Mouse (Mus musculus): ENCODE measurements at regions not wholly inside any gene's neighbourhood (a gene's known extent, or its start where the extent isn't known, plus 50 kb on each side); places are given as distances from the start of the nearest gene placed in this dataset.

- Histone ChIP-seq H3K4me1 (ENCODE audit: control insufficient read depth in 1 of 2, insufficient read depth in 2 of 2) (peaks cover 0 to 10% of the 10 kb centered on the region in 2 experiments; a peak in 1 of 4 replicates), H3K36me3 (replicated peaks in 1 of 2; ENCODE audit: control insufficient read depth in 1 of 2, insufficient read depth in 1 of 2, low read length in 1 of 2) (no peaks in the 10 kb centered on the region), H3K9ac (ENCODE audit: insufficient read depth, low read depth) (no peak overlapping the region), H3K79me2 (replicated peaks; ENCODE audit: control insufficient read depth, extremely low read depth, insufficient read depth, poor library complexity, severe bottlenecking) (no peaks in the 10 kb centered on the region), H3K27ac (ENCODE audit: insufficient read depth, low read depth) (no peak overlapping the region), H3K9me3 (replicated peaks; ENCODE audit: low read length) (no peaks in the 10 kb centered on the region), H3K4me3 (replicated peaks in 1 of 3; ENCODE audit: low read depth in 2 of 3, low read length in 2 of 3, poor library complexity in 1 of 3) (no peak overlapping the region), H3K27me3 (replicated peaks) (no peaks in the 10 kb centered on the region), H3K4me2 (ENCODE audit: insufficient read depth, low read depth, poor library complexity, severe bottlenecking) (peak overlapping the region; percentile 62)
- dilution Hi-C loops (cut with MboI; ENCODE audit: extremely low pct_ligation_motif_present, extremely low pct_unique_long_range_greater_than_20kb, low sequenced_read_pairs), result no loop called here
- in situ Hi-C loops (cut with MboI; ENCODE audit: low pct_ligation_motif_present, low pct_unique_long_range_greater_than_20kb, low sequenced_read_pairs), result loop anchor here (25.0 kb wide), 2 partner anchors 495 to 595 kb away; no protein-coding TSS in a partner anchor
- TF ChIP-seq JUND (conservative IDR thresholded peaks at IDR 0.05; ENCODE audit: low read depth, low read length), result no peak
- TF ChIP-seq SIN3A (IDR thresholded peaks at IDR 0.05; ENCODE audit: low read length), result no peak
- TF ChIP-seq ZNF384 (IDR thresholded peaks at IDR 0.05; ENCODE audit: low read depth, low read length), result no peak
- TF ChIP-seq EP300 (IDR thresholded peaks at IDR 0.05; ENCODE audit: low read length), result no peak
- TF ChIP-seq ELF1 (IDR thresholded peaks at IDR 0.05; ENCODE audit: low read depth, low read length), result no peak
- no peak for TF ChIP-seq ETS1 (conservative IDR thresholded peaks at IDR 0.05; ENCODE audit: low read depth, low read length)
- no peak for TF ChIP-seq MAFK (IDR thresholded peaks at IDR 0.05; ENCODE audit: insufficient replicate concordance, low read length)
- no peak for TF ChIP-seq ZKSCAN1 (IDR thresholded peaks at IDR 0.05; ENCODE audit: borderline replicate concordance, low read depth, low read length)
- TF ChIP-seq TCF12 (IDR thresholded peaks at IDR 0.05; ENCODE audit: low read depth, low read length), result no peak
- TF ChIP-seq MAZ (IDR thresholded peaks at IDR 0.05; ENCODE audit: low read depth, low read length), result no peak
- no peak for TF ChIP-seq POLR2A (IDR thresholded peaks at IDR 0.05; ENCODE audit: low read depth, low read length)
- no peak for TF ChIP-seq IRF4 (IDR thresholded peaks at IDR 0.05; ENCODE audit: low read depth, low read length)
- no peak for TF ChIP-seq BHLHE40 (IDR thresholded peaks at IDR 0.05; ENCODE audit: low read depth, low read length)
- TF ChIP-seq E2F4 (IDR thresholded peaks at IDR 0.05; ENCODE audit: insufficient replicate concordance, low read depth, low read length), result no peak
- peak; percentile 68 for TF ChIP-seq SMC3 (IDR thresholded peaks at IDR 0.05; ENCODE audit: low read depth, low read length)
- TF ChIP-seq KAT2A (IDR thresholded peaks at IDR 0.05; ENCODE audit: insufficient replicate concordance, low read length), result no peak
- TF ChIP-seq CHD2 (IDR thresholded peaks at IDR 0.05; ENCODE audit: low read length), result no peak
- no peak for TF ChIP-seq JUN (IDR thresholded peaks at IDR 0.05; ENCODE audit: insufficient read depth, low read depth, low read length)
- no peak for TF ChIP-seq NELFE (IDR thresholded peaks at IDR 0.05; ENCODE audit: low read depth, low read length)
- peak in 1 of 2 experiments; percentile 81; a peak in 2 of 4 replicates for TF ChIP-seq CTCF (conservative IDR thresholded peaks at IDR 0.05 in 1 of 2, IDR thresholded peaks at IDR 0.05 in 1 of 2; ENCODE audit: low read depth in 2 of 2, low read length in 2 of 2)
- TF ChIP-seq PAX5 (IDR thresholded peaks at IDR 0.05; ENCODE audit: low read length), result no peak
- no peak for TF ChIP-seq USF2 (conservative IDR thresholded peaks at IDR 0.05; ENCODE audit: low read depth, low read length)
- no peak for TF ChIP-seq CHD1 (IDR thresholded peaks at IDR 0.05; ENCODE audit: low read depth, low read length)
- TF ChIP-seq RAD21 (IDR thresholded peaks at IDR 0.05; ENCODE audit: low read depth, low read length), result peak; percentile 85
- TF ChIP-seq POLR2AphosphoS2 (IDR thresholded peaks at IDR 0.05; ENCODE audit: low read depth, low read length), result no peak
- no peak for TF ChIP-seq MEF2A (IDR thresholded peaks at IDR 0.05; ENCODE audit: borderline replicate concordance, low read depth, low read length)
- no peak for TF ChIP-seq MYC (IDR thresholded peaks at IDR 0.05; ENCODE audit: low read depth, low read length)
- no peak for TF ChIP-seq UBTF (IDR thresholded peaks at IDR 0.05; ENCODE audit: low read depth, low read length)
- TF ChIP-seq ZC3H11A (IDR thresholded peaks at IDR 0.05; ENCODE audit: low read depth, low read length), result peak; percentile 29; the same call in 1 of the 2 replicates
- TF ChIP-seq USF1 (IDR thresholded peaks at IDR 0.05; ENCODE audit: low read depth, low read length), result no peak
- TF ChIP-seq RCOR1 (conservative IDR thresholded peaks at IDR 0.05; ENCODE audit: low read depth, low read length), result no peak
- no peak for TF ChIP-seq GABPA (IDR thresholded peaks at IDR 0.05; ENCODE audit: insufficient replicate concordance, low read depth, low read length)
- no peak for TF ChIP-seq HCFC1 (IDR thresholded peaks at IDR 0.05; ENCODE audit: low read depth, low read length)
- no peak for TF ChIP-seq NRF1 (IDR thresholded peaks at IDR 0.05; ENCODE audit: low read depth, low read length)
- peak; percentile 30 for DNase-seq (ENCODE audit: extremely low read depth)
Measured at GRCm38 (mm10) chr16:42782091-42782679, 93.5 kb upstream of the Zbtb20 start.
